Mouse (Mus musculus): ENCODE results near the gene Calml4.
"Not testable (repeated sequence)": the region's sequence is repeated elsewhere in the genome, so short reads cannot be mapped to it uniquely, and the experiment has no call there.

Gene Calml4

GRCm38 (mm10) chr9:62857719-62858261 lies at the start of gene Calml4:
Calml4 (plus strand) TSS chr9:62858080.
- in situ Hi-C loops (cut with MboI; ENCODE audit: low pct_unique_long_range_greater_than_20kb in 1 of 2, low sequenced_read_pairs in 2 of 2, unreplicated experiment in 1 of 2): no loop called here

- in situ Hi-C loops (cut with MboI; ENCODE audit: low pct_unique_long_range_greater_than_20kb in 1 of 2, low sequenced_read_pairs in 2 of 2, unreplicated experiment in 1 of 2): no loop called here
Measured at GRCm38 (mm10) chr9:62810095-62810494, 47.8 kb upstream of the Calml4 start.

- in situ Hi-C loops (cut with MboI; ENCODE audit: low pct_unique_long_range_greater_than_20kb in 1 of 2, low sequenced_read_pairs in 2 of 2, unreplicated experiment in 1 of 2): no loop called here
Measured at GRCm38 (mm10) chr9:62810543-62811515, 47.1 kb upstream of the Calml4 start.

GRCm38 (mm10) chr9:62811516-62812121 lies 46.3 kb upstream of the Calml4 start, which contains the start of gene Fem1b:
Fem1b (minus strand) TSS chr9:62811934.
- in situ Hi-C loops (cut with MboI; ENCODE audit: low pct_unique_long_range_greater_than_20kb in 1 of 2, low sequenced_read_pairs in 2 of 2, unreplicated experiment in 1 of 2): no loop called here

- in situ Hi-C loops (cut with MboI; ENCODE audit: low pct_unique_long_range_greater_than_20kb in 1 of 2, low sequenced_read_pairs in 2 of 2, unreplicated experiment in 1 of 2): no loop called here
Measured at GRCm38 (mm10) chr9:62812216-62813049, 45.4 kb upstream of the Calml4 start.

GRCm38 (mm10) chr9:62814751-62815150 lies 43.1 kb upstream of the Calml4 start:
- in situ Hi-C loops (cut with MboI; ENCODE audit: low pct_unique_long_range_greater_than_20kb in 1 of 2, low sequenced_read_pairs in 2 of 2, unreplicated experiment in 1 of 2): no loop called here

GRCm38 (mm10) chr9:62816323-62817098 lies 41.4 kb upstream of the Calml4 start:
- in situ Hi-C loops (cut with MboI; ENCODE audit: low pct_unique_long_range_greater_than_20kb in 1 of 2, low sequenced_read_pairs in 2 of 2, unreplicated experiment in 1 of 2): no loop called here

- in situ Hi-C loops (cut with MboI; ENCODE audit: low pct_unique_long_range_greater_than_20kb in 1 of 2, low sequenced_read_pairs in 2 of 2, unreplicated experiment in 1 of 2): no loop called here
Measured at GRCm38 (mm10) chr9:62817099-62817571, 40.7 kb upstream of the Calml4 start.

GRCm38 (mm10) chr9:62817828-62818614 lies 39.9 kb upstream of the Calml4 start:
- in situ Hi-C loops (cut with MboI; ENCODE audit: low pct_unique_long_range_greater_than_20kb in 1 of 2, low sequenced_read_pairs in 2 of 2, unreplicated experiment in 1 of 2): no loop called here

- in situ Hi-C loops (cut with MboI; ENCODE audit: low pct_unique_long_range_greater_than_20kb in 1 of 2, low sequenced_read_pairs in 2 of 2, unreplicated experiment in 1 of 2): no loop called here
Measured at GRCm38 (mm10) chr9:62819494-62819893, 38.4 kb upstream of the Calml4 start.

GRCm38 (mm10) chr9:62819910-62820309 lies 38.0 kb upstream of the Calml4 start:
- in situ Hi-C loops (cut with MboI; ENCODE audit: low pct_unique_long_range_greater_than_20kb in 1 of 2, low sequenced_read_pairs in 2 of 2, unreplicated experiment in 1 of 2): not testable (repeated sequence)

GRCm38 (mm10) chr9:62820829-62821228 lies 37.1 kb upstream of the Calml4 start:
- in situ Hi-C loops (cut with MboI; ENCODE audit: low pct_unique_long_range_greater_than_20kb in 1 of 2, low sequenced_read_pairs in 2 of 2, unreplicated experiment in 1 of 2): no loop called here

- in situ Hi-C loops (cut with MboI; ENCODE audit: low pct_unique_long_range_greater_than_20kb in 1 of 2, low sequenced_read_pairs in 2 of 2, unreplicated experiment in 1 of 2): no loop called here
Measured at GRCm38 (mm10) chr9:62821811-62822210, 36.1 kb upstream of the Calml4 start.

GRCm38 (mm10) chr9:62825791-62826393 lies 32.0 kb upstream of the Calml4 start:
- in situ Hi-C loops (cut with MboI; ENCODE audit: low pct_unique_long_range_greater_than_20kb in 1 of 2, low sequenced_read_pairs in 2 of 2, unreplicated experiment in 1 of 2): no loop called here

GRCm38 (mm10) chr9:62826456-62826855 lies 31.4 kb upstream of the Calml4 start:
- in situ Hi-C loops (cut with MboI; ENCODE audit: low pct_unique_long_range_greater_than_20kb in 1 of 2, low sequenced_read_pairs in 2 of 2, unreplicated experiment in 1 of 2): no loop called here

- in situ Hi-C loops (cut with MboI; ENCODE audit: low pct_unique_long_range_greater_than_20kb in 1 of 2, low sequenced_read_pairs in 2 of 2, unreplicated experiment in 1 of 2): no loop called here
Measured at GRCm38 (mm10) chr9:62827939-62828652, 29.8 kb upstream of the Calml4 start.

Measured in mouse embryonic stem cell (cell line).